ENCODE assay signal across 9 mouse cellular contexts in the genomic region with DNA sequence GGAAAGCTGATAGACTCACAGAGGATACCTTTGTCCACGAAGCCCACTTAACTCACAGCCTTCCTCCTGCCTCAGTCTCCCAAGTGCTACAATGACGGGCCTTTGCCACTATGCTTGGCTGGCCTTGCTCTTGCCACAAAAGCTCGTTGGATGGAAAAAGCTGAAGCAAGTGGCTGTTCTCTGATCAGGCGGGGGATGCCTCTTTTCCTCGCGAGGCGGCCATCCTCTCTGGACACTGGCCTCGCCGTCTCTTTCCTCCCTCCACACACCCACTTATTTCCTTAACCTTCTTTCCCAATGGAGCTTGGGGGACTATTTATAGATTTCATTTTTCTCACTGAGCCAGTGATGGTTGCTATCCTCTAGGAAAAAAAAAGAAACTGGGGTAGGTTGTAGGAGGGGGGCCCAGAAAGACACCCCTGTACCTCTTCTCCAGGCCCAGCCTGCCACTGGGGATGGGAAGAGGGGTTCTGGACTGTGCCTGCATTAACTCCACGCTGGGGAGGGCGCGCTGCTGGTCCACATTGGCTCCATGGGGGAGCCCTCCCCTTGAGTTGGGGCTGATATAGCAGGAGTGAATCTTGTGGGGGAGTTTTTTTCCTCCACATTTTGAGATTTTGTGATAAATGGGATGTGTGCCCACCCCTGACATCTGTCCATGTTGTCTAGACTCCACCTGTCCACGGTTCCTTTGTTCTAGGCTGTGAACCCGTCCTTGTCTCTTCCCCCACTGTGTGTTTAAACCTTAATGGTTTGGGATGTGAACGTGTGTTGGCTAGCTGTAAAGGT. TPM values are rescaled to one million over a fixed set of nuclear protein-coding genes. Genes with fewer than 3 reads are reported as not detected.
DNase-seq lines count a peak whose midpoint lies in the region; ATAC-seq lines count a peak whose summit lies in the region.
"Had no signal": no experiment of that assay in that cellular context is flagged by ENCODE, and none has a peak within 500 bp of the region (broad histone marks: within the 10 kb centered on the region; RNA-seq: fewer than 3 reads in every experiment).

No protein-coding gene starts in this region.

- H3K36me3 ChIP-seq in kidney, embryonic 15.5 days = peaks cover 54% of the 10 kb centered on the region
- H3K36me3 ChIP-seq in embryonic facial prominence, embryonic 10.5 days (replicated peaks) = peaks cover 64% of the 10 kb centered on the region
- H3K36me3 ChIP-seq in hindbrain, embryonic 11.5 days (ENCODE audit: control insufficient read depth, insufficient read depth, low read length) = peaks cover 41% of the 10 kb centered on the region
- H3K36me3 ChIP-seq in midbrain, embryonic 13.5 days = peaks cover 54% of the 10 kb centered on the region

- 54% methylated on average over 15 of the region's 15 CpGs for WGBS in kidney, embryonic 15.5 days
- 65% methylated on average over 15 of the region's 15 CpGs for WGBS in embryonic facial prominence, embryonic 10.5 days
- 66% methylated on average over 15 of the region's 15 CpGs for WGBS in hindbrain, embryonic 11.5 days
- 60% methylated on average over 15 of the region's 15 CpGs for WGBS in midbrain, embryonic 13.5 days

- H3K4me2 ChIP-seq in kidney, embryonic 15.5 days = peak overlapping the region; percentile 15; the same call in 1 of the 2 replicates
- 0 out of 2 replicates have a peak overlapping the region, but pooled peaks have one; percentile 17 for H3K4me2 ChIP-seq in hindbrain, embryonic 11.5 days (replicated peaks; ENCODE audit: low read depth, low read length)
- no peak overlapping the region for H3K4me2 ChIP-seq in midbrain, embryonic 13.5 days (replicated peaks)

- peak overlapping the region; percentile 14; the same call in 1 of the 2 replicates for H3K9ac ChIP-seq in kidney, embryonic 15.5 days
- H3K9ac ChIP-seq in hindbrain, embryonic 11.5 days (ENCODE audit: low read depth, low read length) = peak overlapping the region; percentile 27; the same call in 1 of the 2 replicates
- H3K9ac ChIP-seq in midbrain, embryonic 13.5 days (replicated peaks) = peak overlapping the region; percentile 32

- H3K27me3 ChIP-seq in kidney, embryonic 15.5 days = no peaks in the 10 kb centered on the region
- H3K27me3 ChIP-seq in embryonic facial prominence, embryonic 10.5 days (replicated peaks; ENCODE audit: low read depth, poor library complexity, severe bottlenecking) = no peaks in the 10 kb centered on the region
- H3K27me3 ChIP-seq in hindbrain, embryonic 11.5 days (ENCODE audit: control insufficient read depth, insufficient read depth, low read length) = no peaks in the 10 kb centered on the region
- H3K27me3 ChIP-seq in midbrain, embryonic 13.5 days = no peaks in the 10 kb centered on the region

- no peak overlapping the region for H3K4me3 ChIP-seq in kidney, embryonic 15.5 days (replicated peaks)
- peak overlapping the region; percentile 99 for H3K4me3 ChIP-seq in embryonic facial prominence, embryonic 10.5 days
- no peak overlapping the region; the same call in 1 of the 2 replicates for H3K4me3 ChIP-seq in hindbrain, embryonic 11.5 days (ENCODE audit: low read depth, low read length)
- H3K4me3 ChIP-seq in midbrain, embryonic 13.5 days (replicated peaks) = no peak overlapping the region

- no peak for ATAC-seq in kidney, embryonic 15.5 days (replicated peaks; ENCODE audit: low FRiP score)
- ATAC-seq in hindbrain, embryonic 11.5 days (ENCODE audit: low FRiP score) = no peak
- no peak for ATAC-seq in midbrain, embryonic 13.5 days

- H3K9me3 ChIP-seq in kidney, embryonic 15.5 days (replicated peaks) = no peaks in the 10 kb centered on the region
- H3K9me3 ChIP-seq in embryonic facial prominence, embryonic 10.5 days = no peaks in the 10 kb centered on the region
- no peaks in the 10 kb centered on the region for H3K9me3 ChIP-seq in hindbrain, embryonic 11.5 days (ENCODE audit: control insufficient read depth, low read length)
- no peaks in the 10 kb centered on the region for H3K9me3 ChIP-seq in midbrain, embryonic 13.5 days

- H3K4me1 ChIP-seq in kidney, embryonic 15.5 days = peaks cover 96% of the 10 kb centered on the region
- peaks cover 100% of the 10 kb centered on the region for H3K4me1 ChIP-seq in embryonic facial prominence, embryonic 10.5 days
- H3K4me1 ChIP-seq in hindbrain, embryonic 11.5 days (replicated peaks; ENCODE audit: control insufficient read depth, insufficient read depth, low read length) = peaks cover 63% of the 10 kb centered on the region
- peaks cover 92% of the 10 kb centered on the region for H3K4me1 ChIP-seq in midbrain, embryonic 13.5 days (replicated peaks)

- peak overlapping the region; percentile 100 for H3K27ac ChIP-seq in kidney, embryonic 15.5 days
- H3K27ac ChIP-seq in embryonic facial prominence, embryonic 10.5 days (replicated peaks) = peak overlapping the region; percentile 61; the same call in 1 of the 2 replicates
- H3K27ac ChIP-seq in hindbrain, embryonic 11.5 days (ENCODE audit: low read depth, low read length) = peak overlapping the region; percentile 68
- H3K27ac ChIP-seq in midbrain, embryonic 13.5 days = peak overlapping the region; percentile 90

- DNase-seq in kidney, adult 11 months = no peak
- DNase-seq in embryonic facial prominence, embryonic 10.5 days (ENCODE audit: low spot score) = no peak
- no peak for DNase-seq in hindbrain, embryonic 11.5 days (ENCODE audit: low spot score)
- no peak for DNase-seq in gastrocnemius, adult 8-10 months (ENCODE audit: low spot score in 2 of 2)
- no peak for DNase-seq in layer of hippocampus, adult 8-10 months (ENCODE audit: low spot score in 2 of 2)
- no peak for DNase-seq in frontal cortex, postnatal 14 days (ENCODE audit: low spot score in 2 of 2)
- DNase-seq: thymus, postnatal 14 days had no signal

RNA-seq across cellular contexts. Expression of a gene that starts 8.4 kb away (rescaled TPM):
- polyA plus RNA-seq in kidney, embryonic 15.5 days (2015; fragmentation: Nextera tagmentation; extraction: Ambion mirVana) = 95.1 and 111 TPM in 2 replicates
- 93.2 and 110 TPM in 2 replicates for polyA plus RNA-seq in embryonic facial prominence, embryonic 10.5 days (2016; fragmentation: Nextera tagmentation; extraction: Ambion mirVana)
- 83.4 and 90.4 TPM in 2 replicates for polyA plus RNA-seq in hindbrain, embryonic 11.5 days (2014; fragmentation: Nextera tagmentation; extraction: Ambion mirVana)
- 354 and 412 TPM in 2 replicates for polyA plus RNA-seq in midbrain, embryonic 13.5 days (2015; fragmentation: Nextera tagmentation; extraction: Ambion mirVana)
- total RNA-seq in gastrocnemius, adult 8-10 months (2022) = 10 to 100 TPM; 23.4 to 49.1 (median 31.4) TPM
- 100 to 1,000 TPM in 2 of 4 experiments, 10 to 100 TPM in 2; 75.7 to 148 (median 96.4) TPM for total RNA-seq in layer of hippocampus, adult 8-10 months (2022)

RNA-seq across cellular contexts. Expression of a gene that starts 9.3 kb away (rescaled TPM):
- 18.8 and 19.5 TPM in 2 replicates for polyA plus RNA-seq in kidney, embryonic 15.5 days (2015; fragmentation: Nextera tagmentation; extraction: Ambion mirVana)
- polyA plus RNA-seq in embryonic facial prominence, embryonic 10.5 days (2016; fragmentation: Nextera tagmentation; extraction: Ambion mirVana) = 22.2 TPM in 2 replicates
- polyA plus RNA-seq in hindbrain, embryonic 11.5 days (2014; fragmentation: Nextera tagmentation; extraction: Ambion mirVana) = 66.7 and 67.1 TPM in 2 replicates
- polyA plus RNA-seq in midbrain, embryonic 13.5 days (2015; fragmentation: Nextera tagmentation; extraction: Ambion mirVana) = 35.9 and 40.6 TPM in 2 replicates
- 10 to 100 TPM; 20.8 to 36.0 (median 29.5) TPM for total RNA-seq in gastrocnemius, adult 8-10 months (2022)
- total RNA-seq in layer of hippocampus, adult 8-10 months (2022) = 10 to 100 TPM; 47.2 to 63.6 (median 58.0) TPM

RNA-seq across cellular contexts. Expression of a gene that starts 15.4 kb away (rescaled TPM):
- 11.2 and 13.2 TPM in 2 replicates for polyA plus RNA-seq in kidney, embryonic 15.5 days (2015; fragmentation: Nextera tagmentation; extraction: Ambion mirVana)
- polyA plus RNA-seq in embryonic facial prominence, embryonic 10.5 days (2016; fragmentation: Nextera tagmentation; extraction: Ambion mirVana) = 10.8 and 12.0 TPM in 2 replicates
- 7.6 and 9.4 TPM in 2 replicates for polyA plus RNA-seq in hindbrain, embryonic 11.5 days (2014; fragmentation: Nextera tagmentation; extraction: Ambion mirVana)
- 11.9 and 14.5 TPM in 2 replicates for polyA plus RNA-seq in midbrain, embryonic 13.5 days (2015; fragmentation: Nextera tagmentation; extraction: Ambion mirVana)
- 1 to 10 TPM; 4.3 to 7.8 (median 6.9) TPM for total RNA-seq in gastrocnemius, adult 8-10 months (2022)
- 1 to 10 TPM; 1.8 to 9.0 (median 6.2) TPM for total RNA-seq in layer of hippocampus, adult 8-10 months (2022)

RNA-seq across cellular contexts. Expression of a gene that starts 16.7 kb away (rescaled TPM):
- polyA plus RNA-seq in kidney, embryonic 15.5 days (2015; fragmentation: Nextera tagmentation; extraction: Ambion mirVana) = 5.7 and 6.1 TPM in 2 replicates
- polyA plus RNA-seq in embryonic facial prominence, embryonic 10.5 days (2016; fragmentation: Nextera tagmentation; extraction: Ambion mirVana) = 4.9 and 8.5 TPM in 2 replicates
- 15.1 and 16.7 TPM in 2 replicates for polyA plus RNA-seq in hindbrain, embryonic 11.5 days (2014; fragmentation: Nextera tagmentation; extraction: Ambion mirVana)
- 40.6 and 45.3 TPM in 2 replicates for polyA plus RNA-seq in midbrain, embryonic 13.5 days (2015; fragmentation: Nextera tagmentation; extraction: Ambion mirVana)
- 1 to 10 TPM; 1.9 to 4.0 (median 2.9) TPM for total RNA-seq in gastrocnemius, adult 8-10 months (2022)
- 100 to 1,000 TPM; 295 to 345 (median 308) TPM for total RNA-seq in layer of hippocampus, adult 8-10 months (2022)

RNA-seq across cellular contexts. Expression of a gene that starts 18.9 kb away (rescaled TPM):
- polyA plus RNA-seq in kidney, embryonic 15.5 days (2015; fragmentation: Nextera tagmentation; extraction: Ambion mirVana) = 594 and 612 TPM in 2 replicates
- polyA plus RNA-seq in embryonic facial prominence, embryonic 10.5 days (2016; fragmentation: Nextera tagmentation; extraction: Ambion mirVana) = 491 and 493 TPM in 2 replicates
- polyA plus RNA-seq in hindbrain, embryonic 11.5 days (2014; fragmentation: Nextera tagmentation; extraction: Ambion mirVana) = 364 and 371 TPM in 2 replicates
- polyA plus RNA-seq in midbrain, embryonic 13.5 days (2015; fragmentation: Nextera tagmentation; extraction: Ambion mirVana) = 391 and 394 TPM in 2 replicates
- 100 to 1,000 TPM; 525 to 571 (median 544) TPM for total RNA-seq in gastrocnemius, adult 8-10 months (2022)
- 100 to 1,000 TPM; 315 to 328 (median 323) TPM for total RNA-seq in layer of hippocampus, adult 8-10 months (2022)
